Comparison of ENCODE assay signal across 8 mouse cellular contexts in genomic region chr2:153492573-153493392, GRCm38 (mm10). TPM values are rescaled to one million over a fixed set of nuclear protein-coding genes. Genes with fewer than 3 reads are reported as not detected.
A peak's percentile ranks its signal among the peaks of the same experiment; 100 is the strongest.
DNase-seq lines count a peak whose midpoint lies in the region; ATAC-seq and TF ChIP-seq lines count a peak whose summit lies in the region.

TSS of gene 4930404H24Rik (plus strand) at chr2:153492790.

- ATAC-seq in embryonic facial prominence, embryonic 11.5 days (replicated peaks; ENCODE audit: insufficient number of reproducible peaks, low FRiP score, low TSS enrichment, low read depth), result peak; percentile 66
- peak; percentile 63 for ATAC-seq in heart, embryonic 12.5 days (ENCODE audit: insufficient number of reproducible peaks, low FRiP score)
- ATAC-seq in kidney, embryonic 15.5 days (replicated peaks; ENCODE audit: low FRiP score), result peak; percentile 68
- ATAC-seq in liver, embryonic 14.5 days (ENCODE audit: insufficient read depth), result peak; percentile 49
- peak; percentile 77 for ATAC-seq in neural tube, embryonic 11.5 days (ENCODE audit: insufficient read depth, low FRiP score, low TSS enrichment)
- peak; percentile 67 for ATAC-seq in stomach, postnatal 0 days (ENCODE audit: low FRiP score, low TSS enrichment)

- H3K27me3 ChIP-seq in embryonic facial prominence, embryonic 11.5 days (ENCODE audit: control insufficient read depth, insufficient read depth, low read length), result peaks cover 7% of the 10 kb centered on the region
- H3K27me3 ChIP-seq in heart, embryonic 12.5 days (replicated peaks), result no peaks in the 10 kb centered on the region
- peaks cover 16% of the 10 kb centered on the region for H3K27me3 ChIP-seq in kidney, embryonic 15.5 days
- H3K27me3 ChIP-seq in liver, embryonic 14.5 days (ENCODE audit: control insufficient read depth, insufficient read depth, low read length), result no peaks in the 10 kb centered on the region
- H3K27me3 ChIP-seq in neural tube, embryonic 11.5 days (ENCODE audit: control insufficient read depth, insufficient read depth, low read length), result peaks cover 8% of the 10 kb centered on the region
- no peaks in the 10 kb centered on the region for H3K27me3 ChIP-seq in stomach, postnatal 0 days (ENCODE audit: control insufficient read depth, insufficient read depth, low read length)

- no peak for TF ChIP-seq CTCF in liver, embryonic 14.5 days (IDR thresholded peaks at IDR 0.05; ENCODE audit: low read depth)
- TF ChIP-seq CTCF in stomach, postnatal 0 days (IDR thresholded peaks at IDR 0.05; ENCODE audit: low read depth), result no peak

- H3K27ac ChIP-seq in embryonic facial prominence, embryonic 11.5 days (replicated peaks; ENCODE audit: low read depth, low read length), result no peak within 1 kb of the TSS
- peak within 1 kb of the TSS; percentile 94 for H3K27ac ChIP-seq in heart, embryonic 12.5 days (ENCODE audit: poor library complexity, severe bottlenecking)
- peak within 1 kb of the TSS; percentile 73 for H3K27ac ChIP-seq in kidney, embryonic 15.5 days
- H3K27ac ChIP-seq in liver, embryonic 14.5 days, result peak within 1 kb of the TSS; percentile 96
- peak within 1 kb of the TSS; percentile 65; the same call in 1 of the 2 replicates for H3K27ac ChIP-seq in neural tube, embryonic 11.5 days (ENCODE audit: low read depth, low read length)
- H3K27ac ChIP-seq in stomach, postnatal 0 days (replicated peaks), result peak within 1 kb of the TSS; percentile 18; the same call in 1 of the 2 replicates

- H3K9ac ChIP-seq in embryonic facial prominence, embryonic 11.5 days (replicated peaks; ENCODE audit: low read length), result peak within 1 kb of the TSS; percentile 54
- peak within 1 kb of the TSS; percentile 84 for H3K9ac ChIP-seq in heart, embryonic 12.5 days
- H3K9ac ChIP-seq in kidney, embryonic 15.5 days, result peak within 1 kb of the TSS; percentile 51
- peak within 1 kb of the TSS; percentile 78 for H3K9ac ChIP-seq in liver, embryonic 14.5 days (replicated peaks)
- H3K9ac ChIP-seq in neural tube, embryonic 11.5 days (ENCODE audit: low read length), result peak within 1 kb of the TSS; percentile 54
- peak within 1 kb of the TSS; percentile 65 for H3K9ac ChIP-seq in stomach, postnatal 0 days (ENCODE audit: low read length)

- H3K4me1 ChIP-seq in embryonic facial prominence, embryonic 11.5 days (ENCODE audit: control insufficient read depth, insufficient read depth, low read length), result peaks cover 17% of the 10 kb centered on the region
- peaks cover 72% of the 10 kb centered on the region for H3K4me1 ChIP-seq in heart, embryonic 12.5 days (replicated peaks)
- peaks cover 65% of the 10 kb centered on the region for H3K4me1 ChIP-seq in kidney, embryonic 15.5 days
- peaks cover 64 to 76% of the 10 kb centered on the region in 2 experiments for H3K4me1 ChIP-seq in liver, embryonic 14.5 days (replicated peaks; ENCODE audit: control insufficient read depth in 2 of 2, insufficient read depth in 2 of 2, low read length in 1 of 2)
- H3K4me1 ChIP-seq in neural tube, embryonic 11.5 days (ENCODE audit: control insufficient read depth, insufficient read depth, low read length), result peaks cover 30% of the 10 kb centered on the region
- no peaks in the 10 kb centered on the region; the same call in 1 of the 2 replicates for H3K4me1 ChIP-seq in stomach, postnatal 0 days (replicated peaks; ENCODE audit: control insufficient read depth, insufficient read depth)

- H3K9me3 ChIP-seq in embryonic facial prominence, embryonic 11.5 days (replicated peaks; ENCODE audit: control insufficient read depth, low read length), result no peaks in the 10 kb centered on the region
- H3K9me3 ChIP-seq in heart, embryonic 12.5 days (replicated peaks), result no peaks in the 10 kb centered on the region
- H3K9me3 ChIP-seq in kidney, embryonic 15.5 days (replicated peaks), result no peaks in the 10 kb centered on the region
- H3K9me3 ChIP-seq in liver, embryonic 14.5 days (ENCODE audit: control insufficient read depth, low read length), result no peaks in the 10 kb centered on the region
- no peaks in the 10 kb centered on the region for H3K9me3 ChIP-seq in neural tube, embryonic 11.5 days (ENCODE audit: control insufficient read depth, low read length)
- no peaks in the 10 kb centered on the region for H3K9me3 ChIP-seq in stomach, postnatal 0 days (ENCODE audit: control insufficient read depth, low read length)

- 1% methylated on average over 70 of the region's 83 CpGs for WGBS in embryonic facial prominence, embryonic 11.5 days
- under 1% methylated on average over 61 of the region's 83 CpGs for WGBS in heart, embryonic 12.5 days
- WGBS in kidney, embryonic 15.5 days, result under 1% methylated on average over 52 of the region's 83 CpGs
- under 1% methylated on average over 66 of the region's 83 CpGs for WGBS in liver, embryonic 14.5 days (ENCODE audit: insufficient replicate concordance)
- under 1% methylated on average over 69 of the region's 83 CpGs for WGBS in neural tube, embryonic 11.5 days
- WGBS in stomach, postnatal 0 days, result under 1% methylated on average over 46 of the region's 83 CpGs

- peak; percentile 82 for DNase-seq in CD4-positive helper T cell, adult 2 months (ENCODE audit: low read depth, low spot score)
- peak; percentile 73 to 87 for DNase-seq in adrenal gland, postnatal 36 days
- DNase-seq in embryonic facial prominence, embryonic 11.5 days (ENCODE audit: low spot score), result peak; percentile 90
- peak in 2 of 3 experiments; percentile 65 to 67 for DNase-seq in liver, embryonic 14.5 days (ENCODE audit: low read depth in 3 of 3, low spot score in 3 of 3)
- DNase-seq in neural tube, embryonic 11.5 days (ENCODE audit: low spot score), result peak; percentile 91
- DNase-seq in stomach, postnatal 0 days (ENCODE audit: low spot score), result peak; percentile 86

- H3K4me2 ChIP-seq in embryonic facial prominence, embryonic 11.5 days (ENCODE audit: low read depth, low read length), result peak within 1 kb of the TSS; percentile 99
- peak within 1 kb of the TSS; percentile 95 for H3K4me2 ChIP-seq in heart, embryonic 12.5 days
- peak within 1 kb of the TSS; percentile 99 for H3K4me2 ChIP-seq in kidney, embryonic 15.5 days
- peak within 1 kb of the TSS; percentile 77 for H3K4me2 ChIP-seq in liver, embryonic 14.5 days (ENCODE audit: low read depth)
- peak within 1 kb of the TSS; percentile 86 for H3K4me2 ChIP-seq in neural tube, embryonic 11.5 days (ENCODE audit: low read depth)
- peak within 1 kb of the TSS; percentile 97 for H3K4me2 ChIP-seq in stomach, postnatal 0 days (replicated peaks; ENCODE audit: low read depth)

- TF ChIP-seq EP300 in liver, embryonic 14.5 days (IDR thresholded peaks at IDR 0.05; ENCODE audit: low read depth), result no peak
- no peak for TF ChIP-seq EP300 in stomach, postnatal 0 days (optimal IDR thresholded peaks at IDR 0.05)

- no peaks in the 10 kb centered on the region for H3K36me3 ChIP-seq in embryonic facial prominence, embryonic 11.5 days (replicated peaks; ENCODE audit: control insufficient read depth, insufficient read depth, low read depth, low read length)
- no peaks in the 10 kb centered on the region for H3K36me3 ChIP-seq in heart, embryonic 12.5 days
- H3K36me3 ChIP-seq in kidney, embryonic 15.5 days, result no peaks in the 10 kb centered on the region
- no peaks in the 10 kb centered on the region for H3K36me3 ChIP-seq in liver, embryonic 14.5 days (replicated peaks; ENCODE audit: control insufficient read depth, insufficient read depth, low read depth)
- H3K36me3 ChIP-seq in neural tube, embryonic 11.5 days (ENCODE audit: control insufficient read depth, insufficient read depth, low read length), result no peaks in the 10 kb centered on the region
- H3K36me3 ChIP-seq in stomach, postnatal 0 days (ENCODE audit: control insufficient read depth, insufficient read depth, low read length), result no peaks in the 10 kb centered on the region

- peak within 1 kb of the TSS; percentile 49 for H3K4me3 ChIP-seq in embryonic facial prominence, embryonic 11.5 days (ENCODE audit: low read depth, low read length)
- peak within 1 kb of the TSS; percentile 71 for H3K4me3 ChIP-seq in heart, embryonic 12.5 days
- peak within 1 kb of the TSS; percentile 67 for H3K4me3 ChIP-seq in kidney, embryonic 15.5 days (replicated peaks)
- peak within 1 kb of the TSS; percentile 64 to 76 for H3K4me3 ChIP-seq in liver, embryonic 14.5 days (ENCODE audit: insufficient read depth in 1 of 2, low read depth in 2 of 2, low read length in 2 of 2)
- H3K4me3 ChIP-seq in neural tube, embryonic 11.5 days (ENCODE audit: low read depth, low read length), result peak within 1 kb of the TSS; percentile 41
- H3K4me3 ChIP-seq in stomach, postnatal 0 days (ENCODE audit: low read depth, low read length), result peak within 1 kb of the TSS; percentile 61

RNA-seq across cellular contexts. Expression of gene 4930404H24Rik, which starts in this region (rescaled TPM):
- total RNA-seq in adrenal gland, postnatal 36 days (2021), result not detected
- not detected in 2 replicates for polyA plus RNA-seq in embryonic facial prominence, embryonic 11.5 days (2014; fragmentation: Nextera tagmentation; extraction: Ambion mirVana)
- polyA plus RNA-seq in heart, embryonic 12.5 days (2016; fragmentation: Nextera tagmentation; extraction: Ambion mirVana), result not detected in 2 replicates
- polyA plus RNA-seq in kidney, embryonic 15.5 days (2015; fragmentation: Nextera tagmentation; extraction: Ambion mirVana), result not detected in 2 replicates
- polyA plus RNA-seq in liver, embryonic 14.5 days (2012; rRNA removed), result not detected in 2 replicates
- not detected in 2 replicates for polyA plus RNA-seq in liver, embryonic 14.5 days (2014; fragmentation: Nextera tagmentation; extraction: Ambion mirVana)
- not detected in 2 replicates for polyA plus RNA-seq in neural tube, embryonic 11.5 days (2014; fragmentation: Nextera tagmentation; extraction: Ambion mirVana)
- not detected in 2 replicates for polyA plus RNA-seq in stomach, postnatal 0 days (2015; fragmentation: Nextera tagmentation; extraction: Ambion mirVana)

Comparison
In these comparisons a context has a peak if more than half of its experiments do, and no peak if none do; other contexts are left out.
1. Peak in DNase-seq in adrenal gland, postnatal 36 days; RNA of the gene not detected or under 1 TPM.
2. Peak in DNase-seq, ATAC-seq, H3K4me3 ChIP-seq, H3K9ac ChIP-seq and H3K4me2 ChIP-seq in embryonic facial prominence, embryonic 11.5 days; RNA of the gene not detected or under 1 TPM.
3. Peak in ATAC-seq, H3K4me3 ChIP-seq, H3K27ac ChIP-seq, H3K9ac ChIP-seq and H3K4me2 ChIP-seq in heart, embryonic 12.5 days; RNA of the gene not detected or under 1 TPM.
4. Peak in ATAC-seq, H3K4me3 ChIP-seq, H3K27ac ChIP-seq, H3K9ac ChIP-seq and H3K4me2 ChIP-seq in kidney, embryonic 15.5 days; RNA of the gene not detected or under 1 TPM.
5. Peak in DNase-seq, ATAC-seq, H3K4me3 ChIP-seq, H3K27ac ChIP-seq, H3K9ac ChIP-seq and H3K4me2 ChIP-seq in liver, embryonic 14.5 days; RNA of the gene not detected or under 1 TPM.
6. Peak in DNase-seq, ATAC-seq, H3K4me3 ChIP-seq, H3K27ac ChIP-seq, H3K9ac ChIP-seq and H3K4me2 ChIP-seq in neural tube, embryonic 11.5 days; RNA of the gene not detected or under 1 TPM.
7. Peak in DNase-seq, ATAC-seq, H3K4me3 ChIP-seq, H3K27ac ChIP-seq, H3K9ac ChIP-seq and H3K4me2 ChIP-seq in stomach, postnatal 0 days; RNA of the gene not detected or under 1 TPM.